Mouse (Mus musculus): ENCODE measurements around the gene Per2. TPM values are rescaled to one million over a fixed set of nuclear protein-coding genes. Genes with fewer than 3 reads are reported as not detected.
"Not testable (repeated sequence)": the region's sequence is repeated elsewhere in the genome, so short reads cannot be mapped to it uniquely, and the experiment has no call there.

Gene Per2
- polyA plus RNA-seq, 1 experiment: 4.1 TPM

DNA sequence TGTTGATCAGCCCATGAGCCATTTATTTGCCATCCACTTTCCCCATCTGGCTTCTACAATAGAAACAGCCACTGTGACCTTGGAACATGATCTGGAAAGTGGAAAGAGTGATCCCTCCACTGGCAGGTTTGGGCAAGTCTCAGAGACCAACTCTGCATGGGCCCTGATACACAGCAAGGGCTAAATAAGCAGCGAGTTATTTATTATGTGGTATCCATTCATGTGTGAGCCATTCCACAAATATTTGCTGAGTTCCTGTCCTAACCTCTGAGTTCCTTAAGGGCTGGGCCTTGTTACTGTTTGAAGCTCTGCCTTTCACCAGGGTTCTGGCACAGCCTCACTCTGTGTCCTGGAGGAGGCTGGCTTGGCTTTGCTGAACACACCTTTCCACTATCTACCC, 31.2 kb upstream of the Per2 start:
- Histone ChIP-seq H3K36me3 (ENCODE audit: control insufficient read depth, insufficient read depth, low read length) (no peaks in the 10 kb centered on the region), H3K4me1 (ENCODE audit: control insufficient read depth, insufficient read depth, insufficient read length, low read length) (peaks cover 3% of the 10 kb centered on the region; the same call in 1 of the 2 replicates), H3K4me3 (ENCODE audit: low read depth, low read length) (no peak overlapping the region), H3K27me3 (ENCODE audit: control insufficient read depth, insufficient read depth, low read length) (no peaks in the 10 kb centered on the region), H3K27ac (ENCODE audit: insufficient read depth, low read depth, low read length) (no peak overlapping the region)
- 36% methylated on average over 1 of the region's 1 CpGs for WGBS
- TF ChIP-seq CTCF (IDR thresholded peaks at IDR 0.05; ENCODE audit: extremely low read depth, insufficient read length, insufficient replicate concordance, low read depth, low read length): no peak
- no peak for TF ChIP-seq POLR2A (IDR thresholded peaks at IDR 0.05; ENCODE audit: low read depth, low read length)

DNA sequence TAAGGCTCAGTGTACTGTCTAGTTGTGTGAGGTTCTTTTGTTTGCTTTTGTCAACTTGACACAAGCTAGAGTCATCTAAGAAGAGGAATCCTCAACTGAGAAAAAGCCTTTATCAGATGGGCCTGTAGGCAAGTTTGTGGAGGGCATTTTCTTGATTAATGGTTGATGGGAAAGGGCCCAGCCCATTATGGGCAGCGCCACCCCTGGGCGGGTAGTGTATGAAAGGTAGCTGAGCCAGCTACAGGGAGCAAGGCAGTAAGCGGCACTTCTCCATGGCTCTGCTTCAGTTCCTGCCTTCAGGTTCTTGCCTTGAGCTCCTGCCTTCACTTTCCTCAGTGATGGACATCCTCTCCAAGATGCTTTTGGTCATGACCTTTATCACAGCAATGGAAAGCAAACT, 27.0 kb upstream of the Per2 start:
- TF ChIP-seq POLR2A (IDR thresholded peaks at IDR 0.05; ENCODE audit: low read depth, low read length): no peak
- TF ChIP-seq CTCF (IDR thresholded peaks at IDR 0.05; ENCODE audit: extremely low read depth, insufficient read length, insufficient replicate concordance, low read depth, low read length): no peak
- no peaks in the 10 kb centered on the region; the same call in 1 of the 2 replicates for H3K4me1 ChIP-seq (ENCODE audit: control insufficient read depth, insufficient read depth, insufficient read length, low read length)
- no peak overlapping the region for H3K4me3 ChIP-seq (ENCODE audit: low read depth, low read length)
- H3K36me3 ChIP-seq (ENCODE audit: control insufficient read depth, insufficient read depth, low read length): no peaks in the 10 kb centered on the region
- whole genome bisulfite sequencing: 84% methylated on average over 3 of the region's 3 CpGs
- no peak overlapping the region for H3K27ac ChIP-seq (ENCODE audit: insufficient read depth, low read depth, low read length)
- H3K27me3 ChIP-seq (ENCODE audit: control insufficient read depth, insufficient read depth, low read length): no peaks in the 10 kb centered on the region

DNA sequence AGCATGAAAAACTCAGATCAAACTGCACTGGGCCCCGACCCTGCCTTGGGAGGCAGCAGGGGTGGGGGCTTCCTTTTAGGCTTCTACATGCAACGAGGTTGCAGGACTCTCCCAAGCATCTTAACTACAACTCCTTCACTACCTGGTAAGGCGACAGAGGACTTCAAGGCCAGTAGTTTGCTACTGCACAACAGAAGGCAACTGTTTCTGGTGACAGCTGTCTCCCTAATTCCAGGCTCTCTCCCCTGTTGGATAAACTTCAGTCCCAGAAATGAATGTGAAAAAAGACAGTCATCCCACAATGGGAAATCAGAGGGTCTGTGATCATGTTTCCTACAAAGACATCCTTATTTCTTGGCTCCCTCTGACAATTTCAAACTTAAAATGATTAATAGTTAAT, 26.3 kb upstream of the Per2 start:
- TF ChIP-seq CTCF (IDR thresholded peaks at IDR 0.05; ENCODE audit: extremely low read depth, insufficient read length, insufficient replicate concordance, low read depth, low read length) (no peak), POLR2A (IDR thresholded peaks at IDR 0.05; ENCODE audit: low read depth, low read length) (no peak)
- WGBS: 85% methylated on average over 3 of the region's 3 CpGs
- Histone ChIP-seq H3K27me3 (ENCODE audit: control insufficient read depth, insufficient read depth, low read length) (no peaks in the 10 kb centered on the region), H3K27ac (ENCODE audit: insufficient read depth, low read depth, low read length) (no peak overlapping the region), H3K4me1 (ENCODE audit: control insufficient read depth, insufficient read depth, insufficient read length, low read length) (no peaks in the 10 kb centered on the region; the same call in 1 of the 2 replicates), H3K36me3 (ENCODE audit: control insufficient read depth, insufficient read depth, low read length) (no peaks in the 10 kb centered on the region), H3K4me3 (ENCODE audit: low read depth, low read length) (no peak overlapping the region)

DNA sequence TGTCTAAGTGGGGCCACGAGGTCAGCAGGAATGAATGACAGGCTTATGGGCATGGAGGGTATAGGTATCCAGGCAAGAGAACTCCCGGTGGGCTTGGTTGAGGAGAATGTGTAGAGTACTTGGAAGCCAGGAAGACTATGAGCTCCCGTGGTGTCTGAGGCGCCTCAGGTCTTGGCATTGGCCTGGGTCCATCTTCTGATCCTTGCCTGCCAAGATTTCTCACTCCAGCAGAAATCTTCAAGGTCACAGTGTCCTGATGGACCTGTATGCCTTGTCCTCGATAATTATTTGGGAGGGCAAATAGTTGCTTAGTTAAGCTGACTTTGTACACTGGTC, 24.9 kb upstream of the Per2 start:
- no peaks in the 10 kb centered on the region; the same call in 1 of the 2 replicates for H3K4me1 ChIP-seq (ENCODE audit: control insufficient read depth, insufficient read depth, insufficient read length, low read length)
- no peak overlapping the region for H3K27ac ChIP-seq (ENCODE audit: insufficient read depth, low read depth, low read length)
- H3K36me3 ChIP-seq (ENCODE audit: control insufficient read depth, insufficient read depth, low read length): no peaks in the 10 kb centered on the region
- 48% methylated on average over 5 of the region's 5 CpGs for WGBS
- no peak overlapping the region for H3K4me3 ChIP-seq (ENCODE audit: low read depth, low read length)
- no peaks in the 10 kb centered on the region for H3K27me3 ChIP-seq (ENCODE audit: control insufficient read depth, insufficient read depth, low read length)
- TF ChIP-seq POLR2A (IDR thresholded peaks at IDR 0.05; ENCODE audit: low read depth, low read length) (no peak), CTCF (IDR thresholded peaks at IDR 0.05; ENCODE audit: extremely low read depth, insufficient read length, insufficient replicate concordance, low read depth, low read length) (no peak)

DNA sequence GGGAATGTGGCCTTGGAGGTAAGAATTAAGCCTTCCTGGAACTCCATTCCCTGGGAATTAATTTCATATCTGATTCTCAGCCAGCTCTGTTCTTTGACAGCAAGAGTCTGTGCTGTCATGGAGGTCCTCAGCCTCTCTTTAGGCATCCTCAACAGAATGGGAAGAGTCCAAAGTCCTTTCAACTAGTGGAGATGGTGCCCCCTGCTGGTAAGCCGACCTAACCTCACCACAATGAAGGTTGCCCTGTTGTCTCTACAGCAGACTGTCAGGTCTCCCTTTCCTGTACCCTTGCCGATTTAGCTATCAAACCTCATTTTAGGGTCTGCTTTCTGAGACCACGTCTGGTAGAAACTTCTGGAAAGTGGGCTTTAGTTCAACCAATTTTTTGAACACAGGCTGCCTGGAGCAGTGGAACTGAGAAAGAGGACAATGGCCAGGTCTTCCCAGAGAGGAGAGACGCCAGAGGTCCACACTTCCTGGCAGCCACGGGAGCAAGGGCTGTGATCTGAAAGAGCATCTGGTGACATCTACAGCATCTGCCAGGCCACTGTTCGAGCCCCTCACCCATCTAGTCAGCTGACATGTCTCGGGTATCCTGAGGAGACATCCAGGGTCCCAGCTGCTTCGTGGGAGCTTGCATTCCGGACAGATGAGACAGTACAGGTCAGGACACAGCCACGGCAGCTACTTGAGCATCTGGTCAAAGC, 24.3 kb upstream of the Per2 start:
- Histone ChIP-seq H3K36me3 (ENCODE audit: control insufficient read depth, insufficient read depth, low read length) (no peaks in the 10 kb centered on the region), H3K27me3 (ENCODE audit: control insufficient read depth, insufficient read depth, low read length) (no peaks in the 10 kb centered on the region), H3K27ac (ENCODE audit: insufficient read depth, low read depth, low read length) (no peak overlapping the region), H3K4me3 (ENCODE audit: low read depth, low read length) (no peak overlapping the region), H3K4me1 (ENCODE audit: control insufficient read depth, insufficient read depth, insufficient read length, low read length) (no peaks in the 10 kb centered on the region; the same call in 1 of the 2 replicates)
- no peak for TF ChIP-seq POLR2A (IDR thresholded peaks at IDR 0.05; ENCODE audit: low read depth, low read length)
- TF ChIP-seq CTCF (IDR thresholded peaks at IDR 0.05; ENCODE audit: extremely low read depth, insufficient read length, insufficient replicate concordance, low read depth, low read length): peak; percentile 77; the same call in 1 of the 2 replicates
- 42% methylated on average over 10 of the region's 10 CpGs for WGBS

DNA sequence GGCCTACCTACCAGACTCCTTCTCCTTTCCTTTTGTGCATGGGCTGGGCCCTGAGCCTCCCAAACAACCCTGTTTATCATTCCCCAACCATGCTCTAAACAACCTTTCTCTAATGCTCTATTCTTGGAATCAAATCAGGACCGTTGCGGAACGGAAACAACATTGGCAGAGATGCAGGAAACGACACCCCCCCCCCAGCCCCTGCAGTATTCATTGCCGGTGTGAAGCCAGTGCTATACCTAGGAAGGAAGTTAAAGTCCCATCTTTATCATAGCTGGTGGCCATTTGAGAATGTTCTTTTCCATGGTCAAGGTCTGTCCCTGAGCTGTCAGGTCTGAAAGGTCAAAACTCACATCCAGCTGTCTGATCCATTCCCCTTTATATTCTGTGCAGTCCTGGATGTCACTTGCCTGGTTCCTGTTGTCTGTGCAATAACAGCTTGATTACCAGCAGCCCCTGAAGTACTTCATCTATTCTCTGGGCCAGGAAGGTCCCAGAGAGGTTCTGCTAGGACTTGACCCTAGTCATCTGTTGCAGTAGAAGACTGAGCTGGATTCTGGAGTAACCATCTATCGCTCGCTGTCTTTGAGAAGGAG, 23.6 kb upstream of the Per2 start:
- WGBS: 76% methylated on average over 7 of the region's 7 CpGs
- H3K4me1 ChIP-seq (ENCODE audit: control insufficient read depth, insufficient read depth, insufficient read length, low read length): no peaks in the 10 kb centered on the region; the same call in 1 of the 2 replicates
- 0 out of 2 replicates have a peak overlapping the region, but pooled peaks have one; percentile 27 for H3K27ac ChIP-seq (ENCODE audit: insufficient read depth, low read depth, low read length)

DNA sequence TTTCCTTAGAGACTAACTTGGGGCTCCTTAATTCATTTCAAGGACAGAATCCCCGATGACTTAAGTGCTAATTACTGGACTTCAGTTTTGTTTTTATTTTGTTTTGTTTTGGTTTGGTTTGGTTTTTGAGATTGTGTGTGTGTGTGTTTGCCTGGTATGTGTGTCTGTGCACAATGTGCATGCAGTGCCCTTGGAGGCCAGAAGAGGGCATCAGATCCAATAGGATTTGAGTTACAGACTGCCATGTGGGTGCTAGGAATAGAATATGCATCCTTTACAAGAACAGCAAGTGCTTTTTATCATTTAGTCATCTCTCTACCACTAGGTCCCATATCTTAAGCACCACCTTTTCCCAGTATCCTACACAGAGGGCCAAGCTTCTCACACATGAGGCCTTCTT, 19.8 kb upstream of the Per2 start:
- Histone ChIP-seq H3K4me3 (ENCODE audit: low read depth, low read length) (no peak overlapping the region), H3K27ac (ENCODE audit: insufficient read depth, low read depth, low read length) (no peak overlapping the region), H3K4me1 (ENCODE audit: control insufficient read depth, insufficient read depth, insufficient read length, low read length) (no peaks in the 10 kb centered on the region; the same call in 1 of the 2 replicates), H3K36me3 (ENCODE audit: control insufficient read depth, insufficient read depth, low read length) (no peaks in the 10 kb centered on the region), H3K27me3 (ENCODE audit: control insufficient read depth, insufficient read depth, low read length) (no peaks in the 10 kb centered on the region)
- 98% methylated on average over 1 of the region's 1 CpGs for WGBS
- TF ChIP-seq POLR2A (IDR thresholded peaks at IDR 0.05; ENCODE audit: low read depth, low read length): no peak
- no peak for TF ChIP-seq CTCF (IDR thresholded peaks at IDR 0.05; ENCODE audit: extremely low read depth, insufficient read length, insufficient replicate concordance, low read depth, low read length)

More for the DNA sequence above, 23.6 kb upstream of the Per2 start:
- H3K36me3 ChIP-seq (ENCODE audit: control insufficient read depth, insufficient read depth, low read length): no peaks in the 10 kb centered on the region
- H3K27me3 ChIP-seq (ENCODE audit: control insufficient read depth, insufficient read depth, low read length): no peaks in the 10 kb centered on the region
- no peak overlapping the region for H3K4me3 ChIP-seq (ENCODE audit: low read depth, low read length)
- TF ChIP-seq POLR2A (IDR thresholded peaks at IDR 0.05; ENCODE audit: low read depth, low read length): no peak
- TF ChIP-seq CTCF (IDR thresholded peaks at IDR 0.05; ENCODE audit: extremely low read depth, insufficient read length, insufficient replicate concordance, low read depth, low read length): no peak

DNA sequence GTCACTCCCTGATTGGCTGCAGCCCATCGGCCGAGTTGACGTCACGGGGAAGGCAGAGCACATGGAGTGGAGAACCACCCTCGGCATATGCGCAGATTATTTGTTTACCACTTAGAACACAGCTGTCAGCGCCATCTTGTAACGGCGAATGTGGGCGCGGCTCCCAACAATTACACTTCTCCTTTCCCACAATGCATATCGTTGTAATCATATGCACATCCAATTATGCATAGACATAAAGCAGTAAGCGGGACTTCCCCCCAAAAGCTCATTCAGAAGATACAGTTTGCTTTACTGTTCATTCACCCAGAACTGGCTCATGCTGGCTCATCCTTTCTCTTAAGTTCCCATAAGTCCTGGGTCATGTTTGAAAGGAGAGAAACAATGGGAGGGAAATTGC, 19.0 kb upstream of the Per2 start:
- not testable (repeated sequence) for H3K27ac ChIP-seq (ENCODE audit: insufficient read depth, low read depth, low read length); H3K36me3 ChIP-seq (ENCODE audit: control insufficient read depth, insufficient read depth, low read length); H3K4me1 ChIP-seq (ENCODE audit: control insufficient read depth, insufficient read depth, insufficient read length, low read length); H3K4me3 ChIP-seq (ENCODE audit: low read depth, low read length); H3K27me3 ChIP-seq (ENCODE audit: control insufficient read depth, insufficient read depth, low read length)
- WGBS: 98% methylated on average over 13 of the region's 13 CpGs

All from small intestine, adult 2 months (tissue).